Mouse (Mus musculus) midbrain, embryonic 14.5 days (tissue): Measurements from ENCODE around the gene Rps25. TPM values are rescaled to one million over a fixed set of nuclear protein-coding genes. Genes with fewer than 3 reads are reported as not detected.

Experiments used
- ATAC-seq: fragments of 200-750 bp; cut with Nextera tagmentation; 2 replicates; pipeline ENCODE4 v1.8.0; 2017; ENCODE audit warnings: moderate number of reproducible peaks, moderate library complexity; ENCODE audit not compliant: low FRiP score, low TSS enrichment
- DNase-seq: peaks from one replicate; pipeline ENCODE4 v3.0.0-alpha.2; 2015
- H3K27ac ChIP-seq: fragments of 300-500 bp; sonication (generic); replicated peaks from 2 replicates; pipeline ENCODE4 v1.5.1; 2014; ENCODE audit warnings: mild to moderate bottlenecking, low read depth, low read length, moderate library complexity
- H3K27me3 ChIP-seq: fragments of 300-500 bp; sonication (generic); 2 replicates; pipeline ENCODE4 v1.6.1; 2014; ENCODE audit warnings: low read length, control low read depth, mixed read lengths; ENCODE audit not compliant: control insufficient read depth, insufficient read depth
- H3K36me3 ChIP-seq: fragments of 300-500 bp; sonication (generic); 2 replicates; pipeline ENCODE4 v1.6.1; 2014; ENCODE audit warnings: low read length, control low read depth; ENCODE audit not compliant: control insufficient read depth, insufficient read depth
- H3K4me1 ChIP-seq: fragments of 300-500 bp; sonication (generic); 2 replicates; pipeline ENCODE4 v1.6.1; 2014; ENCODE audit warnings: mild to moderate bottlenecking, antibody characterized with exemption, low read length, control low read depth; ENCODE audit not compliant: control insufficient read depth, insufficient read depth
- H3K4me2 ChIP-seq: fragments of 300-500 bp; sonication (generic); 2 replicates; pipeline ENCODE4 v1.6.1; 2014; ENCODE audit warnings: mild to moderate bottlenecking, low read length, moderate library complexity
- H3K4me3 ChIP-seq: fragments of 300-500 bp; sonication (generic); replicated peaks from 2 replicates; pipeline ENCODE4 v1.5.1; 2014; ENCODE audit warnings: low read depth, low read length
- H3K9ac ChIP-seq: fragments of 300-500 bp; sonication (generic); replicated peaks from 2 replicates; pipeline ENCODE4 v1.6.1; 2014; ENCODE audit warnings: mild to moderate bottlenecking, low read length, moderate library complexity
- H3K9me3 ChIP-seq: fragments of 300-500 bp; sonication (generic); 2 replicates; pipeline ENCODE4 v1.6.1; 2016; ENCODE audit warnings: low read length, control low read depth, mixed read lengths; ENCODE audit not compliant: control insufficient read depth
- WGBS: fragments of 180-500 bp; shearing (Covaris S2); extraction: QIAGEN DNeasy Blood & Tissue Kit; methylation state at CpG from one replicate; pipeline ENCODE4 v1.1.7; 2014; 5-methylcytosine and 5-hydroxymethylcytosine counted together
- polyA plus RNA-seq: library from polyadenylated mRNA; unstranded; fragments of >200 nt; fragmentation: Nextera tagmentation; extraction: Ambion mirVana; gene quantifications from 2 replicates; pipeline ENCODE4 v1.2.1, GENCODE M21; 2014

Rps25 gene
- polyA plus RNA-seq, 1 experiment from 2014 or later, result 1,282 TPM

- DNase-seq (no peak), ATAC-seq (no peak)
- Histone ChIP-seq H3K27me3 (no peaks in the 10 kb centered on the region), H3K27ac (peak overlapping the region; percentile 90; the same call in 1 of the 2 replicates), H3K4me1 (peaks cover 21% of the 10 kb centered on the region), H3K9ac (peak overlapping the region; percentile 72), H3K4me2 (peak overlapping the region; percentile 65), H3K9me3 (no peaks in the 10 kb centered on the region), H3K4me3 (peak overlapping the region; percentile 88), H3K36me3 (peaks cover 26% of the 10 kb centered on the region)
- 91% methylated on average over 5 of the region's 5 CpGs for WGBS
Observed at GRCm38 (mm10) chr9:44378153-44378730, 28.7 kb upstream of the Rps25 start.

GRCm38 (mm10) chr9:44379054-44379834, 27.7 kb upstream of the Rps25 start, which contains the start of gene Hyou1:
Hyou1 (plus strand) TSS chr9:44379490.
- H3K4me1 ChIP-seq, result peaks cover 21% of the 10 kb centered on the region
- ATAC-seq (peak; percentile 99), DNase-seq (peak; percentile 99)
- H3K36me3 ChIP-seq, result peaks cover 36% of the 10 kb centered on the region
- H3K27me3 ChIP-seq, result no peaks in the 10 kb centered on the region
- peak within 1 kb of the TSS; percentile 91 for H3K9ac ChIP-seq
- under 1% methylated on average over 83 of the region's 83 CpGs for WGBS
- peak within 1 kb of the TSS; percentile 88 for H3K4me3 ChIP-seq
- H3K27ac ChIP-seq, result peak within 1 kb of the TSS; percentile 90
- no peaks in the 10 kb centered on the region for H3K9me3 ChIP-seq
- H3K4me2 ChIP-seq, result peak within 1 kb of the TSS; percentile 95

- no peak for DNase-seq
- no peaks in the 10 kb centered on the region for H3K27me3 ChIP-seq
- 13% methylated on average over 15 of the region's 15 CpGs for WGBS
Observed at GRCm38 (mm10) chr9:44379862-44380261, 27.1 kb upstream of the Rps25 start.

GRCm38 (mm10) chr9:44384596-44384995, 22.3 kb upstream of the Rps25 start:
- Histone ChIP-seq H3K4me2 (no peak overlapping the region), H3K27me3 (no peaks in the 10 kb centered on the region), H3K4me1 (peaks cover 9% of the 10 kb centered on the region), H3K9ac (no peak overlapping the region), H3K9me3 (no peaks in the 10 kb centered on the region), H3K27ac (no peak overlapping the region), H3K36me3 (peaks cover 90% of the 10 kb centered on the region), H3K4me3 (no peak overlapping the region)
- WGBS, result 94% methylated on average over 13 of the region's 13 CpGs
- ATAC-seq, result no peak
- no peak for DNase-seq

More at GRCm38 (mm10) chr9:44379862-44380261, 27.1 kb upstream of the Rps25 start:
- peak overlapping the region; percentile 91 for H3K9ac ChIP-seq
- peak overlapping the region; percentile 88 for H3K4me3 ChIP-seq
- H3K36me3 ChIP-seq, result peaks cover 43% of the 10 kb centered on the region
- peak overlapping the region; percentile 95 for H3K4me2 ChIP-seq
- no peaks in the 10 kb centered on the region for H3K9me3 ChIP-seq
- H3K27ac ChIP-seq, result peak overlapping the region; percentile 85
- peaks cover 21% of the 10 kb centered on the region for H3K4me1 ChIP-seq
- peak; percentile 23; the same call in 1 of the 2 replicates for ATAC-seq

- ATAC-seq (no peak), DNase-seq (no peak)
- Histone ChIP-seq H3K9ac (no peak overlapping the region), H3K27ac (no peak overlapping the region), H3K4me3 (no peak overlapping the region), H3K9me3 (no peaks in the 10 kb centered on the region), H3K27me3 (no peaks in the 10 kb centered on the region), H3K4me1 (no peaks in the 10 kb centered on the region), H3K4me2 (no peak overlapping the region), H3K36me3 (peaks cover 95% of the 10 kb centered on the region)
- WGBS, result 81% methylated on average over 3 of the region's 3 CpGs
Observed at GRCm38 (mm10) chr9:44387221-44387620, 19.7 kb upstream of the Rps25 start.

GRCm38 (mm10) chr9:44389273-44389672, 17.7 kb upstream of the Rps25 start:
- Histone ChIP-seq H3K27ac (no peak overlapping the region), H3K9me3 (no peaks in the 10 kb centered on the region), H3K27me3 (no peaks in the 10 kb centered on the region), H3K4me3 (no peak overlapping the region), H3K4me1 (no peaks in the 10 kb centered on the region), H3K36me3 (peaks cover 78% of the 10 kb centered on the region), H3K9ac (no peak overlapping the region), H3K4me2 (no peak overlapping the region)
- ATAC-seq (no peak), DNase-seq (peak; percentile 73)
- WGBS, result 61% methylated on average over 8 of the region's 8 CpGs

GRCm38 (mm10) chr9:44391466-44391865, 15.5 kb upstream of the Rps25 start:
- DNase-seq (peak; percentile 86), ATAC-seq (no peak)
- Histone ChIP-seq H3K4me3 (no peak overlapping the region), H3K9me3 (no peaks in the 10 kb centered on the region), H3K36me3 (peaks cover 56% of the 10 kb centered on the region), H3K27me3 (no peaks in the 10 kb centered on the region), H3K4me2 (no peak overlapping the region), H3K4me1 (no peaks in the 10 kb centered on the region; the same call in 1 of the 2 replicates), H3K9ac (no peak overlapping the region), H3K27ac (no peak overlapping the region)
- WGBS, result 34% methylated on average over 4 of the region's 4 CpGs

GRCm38 (mm10) chr9:44396684-44397411, 10.1 kb upstream of the Rps25 start, which contains the start of gene Slc37a4:
Slc37a4 (plus strand) TSS chr9:44396852.
- Histone ChIP-seq H3K27me3 (no peaks in the 10 kb centered on the region), H3K9me3 (no peaks in the 10 kb centered on the region), H3K9ac (peak within 1 kb of the TSS; percentile 76), H3K4me1 (peaks cover 14% of the 10 kb centered on the region), H3K36me3 (peaks cover 37% of the 10 kb centered on the region), H3K4me3 (peak within 1 kb of the TSS; percentile 71), H3K27ac (peak within 1 kb of the TSS; percentile 89), H3K4me2 (peak within 1 kb of the TSS; percentile 96)
- DNase-seq, result peak; percentile 95
- WGBS, result under 1% methylated on average over 43 of the region's 43 CpGs
- peak; percentile 97 for ATAC-seq
